Mouse (Mus musculus): Measurements from ENCODE around the gene Olfr136. TPM values are rescaled to one million over a fixed set of nuclear protein-coding genes. Genes with fewer than 3 reads are reported as not detected.

Gene Olfr136
- polyA plus RNA-seq (2016; fragmentation: Nextera tagmentation; extraction: Ambion mirVana), result not detected in 2 replicates

DNA sequence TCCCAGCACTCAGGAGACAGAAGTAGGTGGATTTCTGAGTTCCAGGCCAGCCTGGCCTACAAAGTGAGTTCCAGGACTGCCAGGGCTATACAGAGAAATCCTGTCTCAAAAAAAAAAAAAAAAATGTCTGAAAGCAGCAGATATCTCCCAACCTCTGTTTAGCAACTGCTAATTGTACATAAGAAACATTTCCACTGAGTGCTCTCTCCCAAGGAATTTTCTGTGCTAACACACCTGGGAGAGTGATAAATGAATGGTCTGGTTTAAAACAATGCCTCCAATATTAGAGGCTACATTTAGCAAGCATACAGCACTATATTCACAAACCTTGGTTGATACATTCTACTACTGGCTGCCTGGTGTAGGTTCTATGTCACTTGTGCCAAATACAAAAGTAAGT, at the start of gene Olfr136:
TSS of gene Olfr136 (plus strand) at position 301 of the 400 bp plus-strand sequence.
- Histone ChIP-seq H3K27me3 (ENCODE audit: poor library complexity, severe bottlenecking) (no peaks in the 10 kb centered on the region), H3K4me1 (no peaks in the 10 kb centered on the region), H3K9me3 (peaks cover 13% of the 10 kb centered on the region; the same call in 1 of the 2 replicates), H3K36me3 (replicated peaks) (no peaks in the 10 kb centered on the region), H3K4me3 (no peak within 1 kb of the TSS), H3K27ac (no peak within 1 kb of the TSS)
- no peak for DNase-seq (ENCODE audit: extremely low spot score, low spot score)

DNA sequence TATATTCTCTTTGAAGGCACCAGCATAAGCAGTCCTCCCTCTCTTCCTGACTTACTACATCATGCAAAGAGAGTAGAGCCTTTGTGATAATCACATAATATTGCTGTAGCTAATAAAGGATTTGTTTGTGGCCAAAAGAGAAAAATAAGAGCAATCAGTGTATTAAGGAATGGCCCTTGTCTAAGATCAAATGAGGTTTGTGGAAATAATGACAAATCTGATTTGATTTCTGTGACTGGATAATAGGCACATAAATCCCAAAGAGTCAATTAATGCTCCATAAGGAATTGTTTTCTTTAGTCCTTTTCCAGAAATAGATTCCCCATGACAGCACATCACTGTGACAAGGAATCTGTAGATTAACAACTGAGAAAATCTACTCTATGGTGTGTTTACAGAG, 22.2 kb upstream of the Olfr136 start, which contains the start of gene Olfr137:
TSS of gene Olfr137 (minus strand) at position 101 of the 400 bp plus-strand sequence.
- Histone ChIP-seq H3K27me3 (ENCODE audit: poor library complexity, severe bottlenecking) (no peaks in the 10 kb centered on the region), H3K4me3 (no peak within 1 kb of the TSS), H3K4me1 (no peaks in the 10 kb centered on the region), H3K36me3 (replicated peaks) (no peaks in the 10 kb centered on the region), H3K27ac (no peak within 1 kb of the TSS), H3K9me3 (peaks cover 12% of the 10 kb centered on the region)
- no peak for DNase-seq (ENCODE audit: extremely low spot score, low spot score)

Other genes with a start within 250 kb of the Olfr136 start
- not detected in 2 replicates for gene Olfr131, start 241.1 kb upstream of the Olfr136 start, polyA plus RNA-seq (2016; fragmentation: Nextera tagmentation; extraction: Ambion mirVana)
- gene Olfr132, start 195.3 kb upstream of the Olfr136 start, polyA plus RNA-seq (2016; fragmentation: Nextera tagmentation; extraction: Ambion mirVana), result not detected in 2 replicates
- gene Olfr133, start 184.6 kb upstream of the Olfr136 start, polyA plus RNA-seq (2016; fragmentation: Nextera tagmentation; extraction: Ambion mirVana), result not detected in 2 replicates
- not detected in 2 replicates for gene Olfr134, start 158.4 kb upstream of the Olfr136 start, polyA plus RNA-seq (2016; fragmentation: Nextera tagmentation; extraction: Ambion mirVana)
- not detected in 2 replicates for gene Olfr135, start 125.5 kb upstream of the Olfr136 start, polyA plus RNA-seq (2016; fragmentation: Nextera tagmentation; extraction: Ambion mirVana)
- not detected in 2 replicates for gene Olfr138, start 68.8 kb upstream of the Olfr136 start, polyA plus RNA-seq (2016; fragmentation: Nextera tagmentation; extraction: Ambion mirVana)
- gene Olfr137, start 22.3 kb upstream of the Olfr136 start, polyA plus RNA-seq (2016; fragmentation: Nextera tagmentation; extraction: Ambion mirVana), result not detected in 2 replicates
- not detected in 2 replicates for gene Esp36, start 90.4 kb downstream of the Olfr136 start, polyA plus RNA-seq (2016; fragmentation: Nextera tagmentation; extraction: Ambion mirVana)
- not detected in 2 replicates for gene Esp34, start 224.4 kb downstream of the Olfr136 start, polyA plus RNA-seq (2016; fragmentation: Nextera tagmentation; extraction: Ambion mirVana)

All from forebrain, embryonic 10.5 days (tissue).